Mouse (Mus musculus) neural tube, embryonic 13.5 days (tissue): ENCODE measurements around the gene Taf8. TPM values are rescaled to one million over a fixed set of nuclear protein-coding genes. Genes with fewer than 3 reads are reported as not detected.
A peak's percentile ranks its signal among the peaks of the same experiment; 100 is the strongest.

Experiments used
- ATAC-seq: fragments of 200-750 bp; cut with Nextera tagmentation; 2 replicates; pipeline ENCODE4 v1.8.0; 2017; ENCODE audit warnings: low read depth, mild to moderate bottlenecking, moderate TSS enrichment, moderate library complexity
- H3K27ac ChIP-seq: fragments of 300-500 bp; sonication (generic); replicated peaks from 2 replicates; pipeline ENCODE4 v1.5.1; 2015; ENCODE audit warnings: moderate library complexity, mild to moderate bottlenecking, inconsistent platforms
- H3K27me3 ChIP-seq: fragments of 300-500 bp; sonication (generic); 2 replicates; pipeline ENCODE4 v1.6.1; 2015; ENCODE audit warnings: mild to moderate bottlenecking, inconsistent platforms
- H3K36me3 ChIP-seq: fragments of 300-500 bp; sonication (generic); 2 replicates; pipeline ENCODE4 v1.6.1; 2015; ENCODE audit warnings: mild to moderate bottlenecking, inconsistent platforms
- H3K4me1 ChIP-seq: fragments of 300-500 bp; sonication (generic); replicated peaks from 2 replicates; pipeline ENCODE4 v1.6.1; 2015; ENCODE audit warnings: inconsistent platforms
- H3K4me2 ChIP-seq: fragments of 300-500 bp; sonication (generic); 2 replicates; pipeline ENCODE4 v1.6.1; 2015; ENCODE audit warnings: inconsistent platforms, mild to moderate bottlenecking, moderate library complexity
- H3K4me3 ChIP-seq: fragments of 300-500 bp; sonication (generic); 2 replicates; pipeline ENCODE4 v1.5.1; 2015; ENCODE audit warnings: mild to moderate bottlenecking, inconsistent platforms
- H3K9ac ChIP-seq: fragments of 300-500 bp; sonication (generic); 2 replicates; pipeline ENCODE4 v1.6.1; 2015; ENCODE audit warnings: moderate library complexity, mild to moderate bottlenecking, inconsistent platforms
- H3K9me3 ChIP-seq: fragments of 300-500 bp; sonication (generic); 2 replicates; pipeline ENCODE4 v1.6.1; 2016; ENCODE audit warnings: inconsistent platforms
- whole genome bisulfite sequencing: fragments of 180-500 bp; shearing (Covaris S2); methylation state at CpG from one replicate; pipeline ENCODE4 v1.1.7; 2015; 5-methylcytosine and 5-hydroxymethylcytosine counted together
- polyA plus RNA-seq: library from polyadenylated mRNA; unstranded; fragments of >200 nt; fragmentation: Nextera tagmentation; extraction: Ambion mirVana; gene quantifications from 2 replicates; pipeline ENCODE4 v1.2.1, GENCODE M21; 2015

Taf8 gene
- polyA plus RNA-seq, 1 experiment from 2014 or later, result 23.2 TPM

DNA sequence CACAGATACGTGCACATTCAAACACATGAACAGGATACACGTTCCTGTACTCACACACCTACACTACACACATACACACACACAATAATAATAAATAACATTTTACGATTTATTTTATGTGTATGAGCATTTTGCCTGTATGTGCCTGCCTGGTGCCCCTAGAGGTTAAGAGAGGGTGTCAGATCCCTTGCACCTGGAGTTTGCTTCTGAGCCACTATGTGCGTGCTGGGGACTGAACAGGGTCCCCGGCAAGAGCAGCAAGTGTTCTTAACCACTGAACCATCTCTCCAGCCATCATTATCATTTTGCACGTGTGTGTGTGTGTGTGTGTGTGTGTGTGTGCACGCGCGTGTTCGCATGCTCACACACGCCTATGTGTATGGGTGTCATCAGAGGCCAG lies 27.5 kb upstream of the Taf8 start:
- Histone ChIP-seq H3K4me2 (no peak overlapping the region), H3K27ac (no peak overlapping the region), H3K9ac (no peak overlapping the region), H3K9me3 (no peaks in the 10 kb centered on the region), H3K4me1 (peaks cover 23% of the 10 kb centered on the region), H3K27me3 (no peaks in the 10 kb centered on the region), H3K4me3 (no peak overlapping the region), H3K36me3 (no peaks in the 10 kb centered on the region)
- WGBS, result 92% methylated on average over 11 of the region's 11 CpGs
- ATAC-seq, result no peak

DNA sequence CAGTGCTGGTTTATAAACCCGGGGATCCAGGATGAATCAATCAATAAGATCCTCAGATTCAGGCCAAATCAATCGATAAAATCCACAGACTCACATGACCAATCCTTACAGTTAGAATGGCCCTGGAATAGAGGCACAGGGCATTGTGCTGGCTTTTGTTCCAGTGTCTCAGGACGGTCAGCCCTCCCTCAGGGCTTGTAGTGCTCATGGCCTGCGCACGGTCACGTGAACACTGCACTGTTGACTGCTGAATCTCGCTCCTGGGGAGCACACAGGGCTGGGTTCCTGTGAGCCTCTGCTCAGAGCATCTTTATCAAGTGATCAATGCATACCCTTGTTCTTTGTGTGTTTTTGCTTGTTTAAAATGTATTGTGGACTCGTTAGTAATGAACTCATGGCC lies 26.8 kb upstream of the Taf8 start:
- WGBS, result 57% methylated on average over 8 of the region's 8 CpGs
- H3K9ac ChIP-seq, result no peak overlapping the region

DNA sequence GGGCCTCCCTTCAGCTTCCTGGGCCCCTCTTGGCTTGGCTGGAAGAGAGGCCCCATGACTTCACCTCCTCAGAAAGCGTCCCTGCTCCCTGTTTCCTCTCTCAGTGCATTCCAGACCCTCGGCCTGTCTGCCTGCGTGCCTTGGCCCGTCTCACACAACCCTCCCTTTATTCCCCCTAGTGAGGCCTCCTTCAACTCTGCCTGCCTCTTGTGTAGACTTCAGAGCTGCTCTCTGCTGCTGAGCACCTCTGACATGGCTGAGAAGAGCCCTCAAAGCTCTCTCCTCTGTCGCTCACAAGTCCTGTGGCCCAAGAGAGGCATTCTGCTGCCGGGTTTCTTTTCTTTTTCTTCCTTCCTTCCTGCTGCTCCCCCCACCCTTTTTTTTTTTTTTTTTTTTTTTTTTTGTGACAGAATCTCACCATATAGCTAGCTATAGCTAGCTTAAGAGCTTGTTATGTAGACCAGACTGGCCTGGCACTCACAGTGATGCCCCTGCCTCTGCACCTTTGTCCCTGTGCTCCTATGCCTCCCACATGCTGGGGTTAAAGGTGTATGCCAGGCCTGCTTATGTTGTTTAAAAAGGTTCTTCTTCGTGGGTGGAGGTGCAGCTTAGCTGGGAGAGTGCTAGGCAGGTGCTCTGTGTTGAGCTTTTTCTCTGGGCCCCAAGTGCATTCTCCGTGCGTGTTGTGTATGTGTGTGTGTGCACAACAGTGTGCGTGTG lies 25.6 kb upstream of the Taf8 start:
- ATAC-seq, result peak; percentile 54; the same call in 1 of the 2 replicates
- H3K9me3 ChIP-seq, result no peaks in the 10 kb centered on the region
- H3K36me3 ChIP-seq, result no peaks in the 10 kb centered on the region
- peak overlapping the region; percentile 67 for H3K27ac ChIP-seq
- no peaks in the 10 kb centered on the region for H3K27me3 ChIP-seq
- H3K4me2 ChIP-seq, result no peak overlapping the region
- 0 out of 2 replicates have a peak overlapping the region, but pooled peaks have one; percentile 34 for H3K9ac ChIP-seq
- WGBS, result 50% methylated on average over 10 of the region's 10 CpGs
- no peak overlapping the region for H3K4me3 ChIP-seq
- peaks cover 31% of the 10 kb centered on the region for H3K4me1 ChIP-seq

More for the DNA sequence above, 26.8 kb upstream of the Taf8 start:
- Histone ChIP-seq H3K9me3 (no peaks in the 10 kb centered on the region), H3K36me3 (no peaks in the 10 kb centered on the region), H3K27me3 (no peaks in the 10 kb centered on the region), H3K4me3 (no peak overlapping the region), H3K4me2 (no peak overlapping the region), H3K4me1 (peaks cover 23% of the 10 kb centered on the region), H3K27ac (no peak overlapping the region)
- ATAC-seq, result no peak

DNA sequence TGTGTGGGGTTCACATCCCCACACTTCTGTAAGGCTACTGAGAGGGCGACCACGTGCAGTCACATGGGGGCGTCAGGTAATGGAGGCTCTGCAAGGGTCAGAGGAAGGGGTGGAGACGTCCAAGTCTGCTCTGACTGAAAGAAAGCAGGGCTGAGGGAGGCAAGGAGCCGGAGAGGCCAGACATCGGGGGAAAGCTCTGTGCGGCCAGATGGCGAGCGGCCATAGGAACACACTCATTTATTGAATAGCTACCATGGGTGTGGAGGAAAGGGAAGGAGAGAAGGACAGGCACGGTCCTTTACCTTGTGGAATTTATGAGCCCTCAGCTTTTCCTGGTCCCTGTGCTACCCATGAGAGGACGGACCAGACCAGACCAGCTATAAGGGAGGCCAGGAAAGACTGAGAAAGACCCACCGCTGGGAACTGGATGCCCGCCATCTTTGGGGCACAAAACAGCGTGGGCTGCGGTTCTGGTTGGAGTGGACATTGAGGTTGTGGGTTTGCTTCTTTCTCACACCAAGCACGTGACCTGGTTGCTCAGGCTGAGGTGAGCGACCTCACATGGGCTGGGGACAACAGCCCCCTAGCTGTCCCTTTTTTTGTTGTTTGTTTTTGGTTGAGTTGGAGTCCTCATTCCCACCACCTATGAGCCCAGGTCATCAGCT lies 24.9 kb upstream of the Taf8 start:
- peak overlapping the region; percentile 67 for H3K27ac ChIP-seq
- no peak overlapping the region for H3K4me2 ChIP-seq
- no peaks in the 10 kb centered on the region for H3K27me3 ChIP-seq
- H3K4me3 ChIP-seq, result no peak overlapping the region
- no peaks in the 10 kb centered on the region for H3K36me3 ChIP-seq
- no peaks in the 10 kb centered on the region for H3K9me3 ChIP-seq
- 82% methylated on average over 17 of the region's 17 CpGs for WGBS
- ATAC-seq, result no peak
- H3K9ac ChIP-seq, result no peak overlapping the region
- H3K4me1 ChIP-seq, result peaks cover 39% of the 10 kb centered on the region

DNA sequence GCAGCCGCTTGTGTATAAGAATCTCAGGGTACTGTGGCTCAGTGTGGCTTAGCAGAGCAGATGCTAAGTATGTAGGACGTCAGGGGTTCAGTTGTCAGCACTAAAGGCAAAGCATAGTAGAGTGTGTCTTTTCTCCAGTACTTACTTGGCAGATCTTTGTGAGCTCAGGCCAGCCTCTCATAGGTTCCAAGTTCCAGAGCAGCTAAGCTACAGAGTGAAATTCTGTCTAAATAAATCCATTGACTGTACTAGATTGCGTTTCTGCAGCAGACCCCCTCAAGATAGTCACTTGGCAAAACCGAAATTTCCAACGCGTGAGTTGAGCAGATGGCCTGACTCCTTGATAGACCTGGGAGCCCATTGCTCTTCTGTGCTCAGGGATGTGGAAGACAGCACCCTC lies 22.9 kb upstream of the Taf8 start:
- 95% methylated on average over 6 of the region's 6 CpGs for WGBS
- Histone ChIP-seq H3K27me3 (no peaks in the 10 kb centered on the region), H3K9me3 (no peaks in the 10 kb centered on the region), H3K9ac (no peak overlapping the region), H3K4me3 (no peak overlapping the region), H3K4me2 (no peak overlapping the region), H3K4me1 (peaks cover 46% of the 10 kb centered on the region), H3K36me3 (no peaks in the 10 kb centered on the region), H3K27ac (no peak overlapping the region)
- no peak for ATAC-seq

DNA sequence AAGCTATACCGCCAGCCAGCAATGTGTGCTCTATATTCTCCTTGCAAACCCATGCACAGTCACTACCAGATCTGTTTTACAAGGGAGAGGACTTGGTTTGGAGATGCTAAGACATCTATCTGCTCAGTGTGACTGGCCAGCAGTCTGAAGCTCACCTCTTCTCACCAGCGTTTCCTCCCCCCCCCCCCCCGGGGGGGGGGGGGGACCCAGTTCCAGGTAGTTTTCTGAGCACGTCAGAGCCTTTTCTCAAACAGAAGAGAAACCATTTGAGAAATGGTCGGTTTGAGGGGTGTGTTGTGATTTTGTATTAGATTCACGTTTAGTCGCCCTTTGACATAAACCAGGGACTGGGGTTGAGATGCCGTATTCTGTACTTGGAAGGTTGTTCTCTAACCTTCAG lies 22.0 kb upstream of the Taf8 start:
- 77% methylated on average over 8 of the region's 8 CpGs for WGBS
- H3K4me1 ChIP-seq, result peaks cover 45% of the 10 kb centered on the region
- ATAC-seq, result no peak
- H3K4me2 ChIP-seq, result no peak overlapping the region
- H3K4me3 ChIP-seq, result no peak overlapping the region
- H3K9ac ChIP-seq, result no peak overlapping the region
- no peaks in the 10 kb centered on the region for H3K27me3 ChIP-seq
- no peaks in the 10 kb centered on the region for H3K36me3 ChIP-seq
- H3K9me3 ChIP-seq, result no peaks in the 10 kb centered on the region
- no peak overlapping the region for H3K27ac ChIP-seq

DNA sequence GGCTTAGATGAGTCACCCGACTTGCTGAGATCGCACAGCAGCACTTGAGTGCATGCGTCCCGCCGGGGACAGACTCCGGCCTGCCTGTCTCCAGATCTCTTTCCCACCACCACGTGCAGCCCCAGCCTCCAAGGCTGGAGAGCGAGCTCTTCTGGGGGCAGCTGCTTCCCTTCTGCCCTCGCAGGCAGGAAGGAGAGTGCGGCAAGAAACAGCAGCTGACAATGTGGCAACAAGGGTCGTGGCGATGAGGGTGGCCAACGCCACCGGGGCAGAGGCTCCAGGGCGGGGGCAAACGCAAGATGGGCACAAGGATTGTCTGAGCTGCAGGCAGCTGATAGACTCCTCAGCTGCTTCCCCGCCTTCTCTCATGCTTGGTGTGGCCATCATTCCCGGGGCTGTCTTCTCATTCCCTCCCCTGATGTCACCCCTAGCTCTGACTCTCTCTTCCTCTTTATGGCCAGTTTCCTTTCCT lies 21.2 kb upstream of the Taf8 start:
- Histone ChIP-seq H3K4me3 (no peak overlapping the region), H3K9me3 (no peaks in the 10 kb centered on the region), H3K4me2 (no peak overlapping the region), H3K27me3 (no peaks in the 10 kb centered on the region), H3K27ac (peak overlapping the region; percentile 88), H3K9ac (no peak overlapping the region; the same call in 1 of the 2 replicates), H3K36me3 (no peaks in the 10 kb centered on the region), H3K4me1 (peaks cover 39% of the 10 kb centered on the region)
- 72% methylated on average over 18 of the region's 18 CpGs for WGBS
- ATAC-seq, result no peak

DNA sequence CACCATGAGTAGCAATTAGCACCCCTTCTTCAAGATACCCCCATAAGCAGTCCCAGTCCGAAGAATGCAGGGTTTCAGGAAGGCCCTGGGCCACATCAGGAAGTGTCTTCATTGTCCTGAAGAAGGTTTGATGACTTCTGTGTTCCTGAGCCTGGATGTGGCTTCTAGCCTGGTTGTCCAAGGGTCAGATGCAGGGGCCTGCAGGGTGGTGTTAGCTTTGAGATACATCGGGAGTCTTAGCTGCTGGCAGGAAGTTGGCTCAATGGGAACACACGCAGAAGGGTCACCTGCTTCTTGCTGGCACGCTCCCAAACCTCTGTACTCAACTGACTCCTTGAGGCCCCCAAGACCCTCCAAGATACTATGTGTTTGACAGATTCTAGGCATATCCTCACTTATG lies 20.4 kb upstream of the Taf8 start:
- no peaks in the 10 kb centered on the region for H3K27me3 ChIP-seq
- H3K4me3 ChIP-seq, result no peak overlapping the region
- H3K9me3 ChIP-seq, result no peaks in the 10 kb centered on the region
- no peak overlapping the region for H3K9ac ChIP-seq
- no peak for ATAC-seq
- H3K36me3 ChIP-seq, result no peaks in the 10 kb centered on the region
- H3K4me2 ChIP-seq, result no peak overlapping the region
- H3K27ac ChIP-seq, result peak overlapping the region; percentile 88
- 67% methylated on average over 4 of the region's 4 CpGs for WGBS
- peaks cover 32% of the 10 kb centered on the region for H3K4me1 ChIP-seq

DNA sequence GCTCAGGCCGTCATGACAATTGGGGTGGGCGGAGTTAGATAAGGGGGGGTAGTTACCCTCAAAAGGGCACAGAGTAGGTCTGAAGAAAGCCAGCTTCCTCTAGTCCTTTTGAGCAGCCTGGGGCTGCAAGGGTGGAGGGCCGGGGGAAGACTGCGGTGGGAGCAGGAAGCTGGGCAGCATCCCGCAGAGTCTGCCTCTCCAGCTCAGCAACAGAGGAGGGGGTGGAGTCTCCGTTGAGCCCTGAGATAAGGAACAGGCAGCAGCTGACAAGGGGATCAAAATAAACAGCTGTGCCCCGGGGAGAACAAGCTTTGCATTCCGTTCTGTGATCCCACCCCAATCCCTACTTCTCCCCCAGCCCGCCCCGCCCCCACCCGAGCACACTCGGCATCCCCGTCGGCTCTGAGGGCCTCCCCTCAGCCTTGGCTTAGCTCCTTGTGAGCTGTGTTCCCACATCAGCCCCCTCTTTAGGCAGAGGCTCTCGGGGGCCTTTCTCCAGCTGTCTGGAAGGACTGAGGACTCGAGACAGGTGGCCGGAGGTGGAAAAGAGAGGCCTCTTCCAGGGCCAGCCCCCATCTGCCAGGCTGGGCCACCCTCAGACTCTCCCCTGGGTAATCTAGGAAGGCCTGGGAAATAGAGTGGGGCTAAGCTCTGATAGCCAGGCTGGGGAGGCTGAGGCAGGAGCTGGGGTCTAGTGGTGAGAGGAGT lies 19.6 kb upstream of the Taf8 start:
- WGBS, result 3% methylated on average over 16 of the region's 17 CpGs

DNA sequence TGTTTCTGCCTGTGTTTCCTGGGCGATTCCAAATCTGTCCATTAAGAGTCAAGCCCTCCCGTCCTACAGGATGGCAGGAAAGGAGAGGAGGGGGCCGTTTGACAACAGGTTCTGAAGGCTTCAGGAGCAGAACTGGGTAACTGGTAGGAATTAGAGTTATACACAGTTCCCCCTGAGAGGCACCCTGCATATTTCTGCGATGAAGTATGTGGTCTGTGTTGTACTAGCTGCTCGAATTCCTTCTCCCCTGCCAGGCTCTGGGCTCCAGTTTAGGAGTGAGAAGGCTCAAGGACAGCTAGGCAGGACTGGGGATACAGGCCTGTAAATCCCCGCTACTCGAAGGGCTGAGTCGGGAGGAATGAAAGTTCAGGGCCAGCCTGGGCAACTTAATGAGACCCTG lies 16.1 kb upstream of the Taf8 start:
- no peak overlapping the region for H3K9ac ChIP-seq
- 47% methylated on average over 8 of the region's 8 CpGs for whole genome bisulfite sequencing
- ATAC-seq, result no peak

More for the DNA sequence above, 19.6 kb upstream of the Taf8 start:
- no peaks in the 10 kb centered on the region for H3K36me3 ChIP-seq
- peak overlapping the region; percentile 55 for H3K9ac ChIP-seq
- H3K9me3 ChIP-seq, result no peaks in the 10 kb centered on the region
- peak overlapping the region; percentile 15; the same call in 1 of the 2 replicates for H3K4me3 ChIP-seq
- H3K27me3 ChIP-seq, result no peaks in the 10 kb centered on the region
- peak overlapping the region; percentile 46 for H3K4me2 ChIP-seq
- peak overlapping the region; percentile 88 for H3K27ac ChIP-seq
- H3K4me1 ChIP-seq, result peaks cover 25% of the 10 kb centered on the region
- ATAC-seq, result peak; percentile 85

DNA sequence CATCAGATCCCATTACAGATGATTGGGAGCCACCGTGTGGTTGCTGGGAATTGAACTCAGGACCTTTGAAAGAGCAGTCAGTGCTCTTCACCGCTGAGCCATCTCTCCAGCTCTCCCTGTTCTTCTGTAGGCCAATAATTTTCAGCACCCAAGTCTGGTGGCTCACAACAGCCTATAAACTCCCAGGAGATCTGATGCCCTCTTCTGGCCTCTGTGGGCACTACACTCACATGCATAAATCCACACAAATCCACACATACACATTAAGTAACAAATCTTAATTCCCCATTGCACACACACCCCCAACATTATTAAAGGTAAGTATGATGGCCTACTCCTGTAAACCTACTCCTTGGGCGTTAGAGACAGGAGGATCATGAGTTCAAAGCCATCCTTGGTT lies 14.1 kb upstream of the Taf8 start:
- H3K4me1 ChIP-seq, result peaks cover 7% of the 10 kb centered on the region
- H3K9me3 ChIP-seq, result no peaks in the 10 kb centered on the region
- H3K27ac ChIP-seq, result no peak overlapping the region
- H3K27me3 ChIP-seq, result no peaks in the 10 kb centered on the region
- no peaks in the 10 kb centered on the region for H3K36me3 ChIP-seq
- ATAC-seq, result no peak
- H3K9ac ChIP-seq, result no peak overlapping the region
- no peak overlapping the region for H3K4me3 ChIP-seq
- WGBS, result 92% methylated on average over 3 of the region's 3 CpGs
- no peak overlapping the region for H3K4me2 ChIP-seq

More for the DNA sequence above, 16.1 kb upstream of the Taf8 start:
- Histone ChIP-seq H3K36me3 (no peaks in the 10 kb centered on the region), H3K4me1 (peaks cover 21% of the 10 kb centered on the region), H3K27me3 (no peaks in the 10 kb centered on the region), H3K4me2 (no peak overlapping the region), H3K4me3 (no peak overlapping the region), H3K9me3 (no peaks in the 10 kb centered on the region), H3K27ac (peak overlapping the region; percentile 20; the same call in 1 of the 2 replicates)
